Mouse (Mus musculus) olfactory bulb, adult 2 months (tissue): ENCODE data around the gene Fyn.

ENCODE experiments used
- CTCF ChIP-seq: fragments of 200-500 bp; IDR thresholded peaks from 2 replicates; pipeline ENCODE4 v1.5.1; 2012; ENCODE audit warnings: low read depth, mild to moderate bottlenecking, low read length, moderate library complexity; ENCODE audit not compliant: insufficient read depth
- POLR2A ChIP-seq: fragments of 200-500 bp; IDR thresholded peaks from 2 replicates; pipeline ENCODE4 v1.6.1; 2012; ENCODE audit warnings: mild to moderate bottlenecking, low read depth, low read length, moderate library complexity; ENCODE audit not compliant: insufficient read depth

- TF ChIP-seq CTCF, result no peak
- peak; percentile 98 for TF ChIP-seq POLR2A
These were observed 862 bp downstream of the Fyn start for GRCm38 (mm10) chr10:39369502-39369931.
